Mouse (Mus musculus): ENCODE data around the gene Fam78a. TPM values are rescaled to one million over a fixed set of nuclear protein-coding genes. Genes with fewer than 3 reads are reported as not detected.

Fam78a gene
- total RNA-seq, 2 experiments from 2014 or later = 2.4 TPM

- no peak for DNase-seq (ENCODE audit: low spot score in 2 of 2)
These were observed 18.9 kb upstream of the Fam78a start for GRCm38 (mm10) chr2:32103557-32103956.

- DNase-seq (ENCODE audit: low spot score in 2 of 2) = no peak
These were observed 18.3 kb upstream of the Fam78a start for GRCm38 (mm10) chr2:32102944-32103343.

GRCm38 (mm10) chr2:32096122-32096420 lies 11.4 kb upstream of the Fam78a start:
- no peak for DNase-seq (ENCODE audit: low spot score in 2 of 2)

GRCm38 (mm10) chr2:32095351-32096121 lies 10.9 kb upstream of the Fam78a start, which contains the start of gene Plpp7:
TSS of gene Plpp7 (plus strand) at chr2:32095528.
- DNase-seq (ENCODE audit: low spot score in 2 of 2) = peak in 1 of 2 experiments; percentile 37

GRCm38 (mm10) chr2:32094001-32094707 lies 9.5 kb upstream of the Fam78a start:
- no peak for DNase-seq (ENCODE audit: low spot score in 2 of 2)

- no peak for DNase-seq (ENCODE audit: low spot score in 2 of 2)
These were observed 7.3 kb upstream of the Fam78a start for GRCm38 (mm10) chr2:32091956-32092355.

- no peak for DNase-seq (ENCODE audit: low spot score in 2 of 2)
These were observed 5.5 kb upstream of the Fam78a start for GRCm38 (mm10) chr2:32090145-32090544.

- no peak for DNase-seq (ENCODE audit: low spot score in 2 of 2)
These were observed 4.9 kb upstream of the Fam78a start for GRCm38 (mm10) chr2:32089606-32090005.

- DNase-seq (ENCODE audit: low spot score in 2 of 2) = no peak
These were observed 3.8 kb upstream of the Fam78a start for GRCm38 (mm10) chr2:32088372-32088981.

- DNase-seq (ENCODE audit: low spot score in 2 of 2) = no peak
These were observed 2.9 kb upstream of the Fam78a start for GRCm38 (mm10) chr2:32087606-32088005.

GRCm38 (mm10) chr2:32085231-32085630 lies 574 bp upstream of the Fam78a start:
- no peak for DNase-seq (ENCODE audit: low spot score in 2 of 2)

- DNase-seq (ENCODE audit: low spot score in 2 of 2) = no peak
These were observed 179 bp upstream of the Fam78a start for GRCm38 (mm10) chr2:32084872-32085199.

- DNase-seq (ENCODE audit: low spot score in 2 of 2) = no peak
These were observed 1.3 kb downstream of the Fam78a start for GRCm38 (mm10) chr2:32083159-32084011.

- DNase-seq (ENCODE audit: low spot score in 2 of 2) = no peak
These were observed 2.4 kb downstream of the Fam78a start for GRCm38 (mm10) chr2:32082229-32082628.

GRCm38 (mm10) chr2:32081296-32081929 lies 3.2 kb downstream of the Fam78a start:
- no peak for DNase-seq (ENCODE audit: low spot score in 2 of 2)

GRCm38 (mm10) chr2:32080681-32081080 lies 4.0 kb downstream of the Fam78a start:
- DNase-seq (ENCODE audit: low spot score in 2 of 2) = no peak

- peak in 1 of 2 experiments; percentile 18 for DNase-seq (ENCODE audit: low spot score in 2 of 2)
These were observed 5.4 kb downstream of the Fam78a start for GRCm38 (mm10) chr2:32079191-32079725.

- DNase-seq (ENCODE audit: low spot score in 2 of 2) = no peak
These were observed 6.1 kb downstream of the Fam78a start for GRCm38 (mm10) chr2:32078522-32078921.

GRCm38 (mm10) chr2:32077744-32078143 lies 6.9 kb downstream of the Fam78a start:
- DNase-seq (ENCODE audit: low spot score in 2 of 2) = no peak

GRCm38 (mm10) chr2:32075368-32075767 lies 9.3 kb downstream of the Fam78a start:
- no peak for DNase-seq (ENCODE audit: low spot score in 2 of 2)

- DNase-seq (ENCODE audit: low spot score in 2 of 2) = no peak
These were observed 10.3 kb downstream of the Fam78a start for GRCm38 (mm10) chr2:32074404-32074803.
